Mouse (Mus musculus): ENCODE measurements around the gene Tmem121b. TPM values are rescaled to one million over a fixed set of nuclear protein-coding genes. Genes with fewer than 3 reads are reported as not detected.
A peak's percentile ranks its signal among the peaks of the same experiment; 100 is the strongest.

Gene Tmem121b
- 0.65 and 0.71 TPM in 2 replicates for polyA plus RNA-seq (2016; fragmentation: Nextera tagmentation; extraction: Ambion mirVana)

- peak; percentile 82 for ATAC-seq (ENCODE audit: insufficient number of reproducible peaks, insufficient read depth, low FRiP score, low TSS enrichment)
- Histone ChIP-seq H3K27ac (no peak within 1 kb of the TSS; the same call in 1 of the 2 replicates), H3K9ac (peak within 1 kb of the TSS; percentile 58), H3K4me2 (replicated peaks) (peak within 1 kb of the TSS; percentile 79), H3K9me3 (no peaks in the 10 kb centered on the region), H3K36me3 (no peaks in the 10 kb centered on the region), H3K27me3 (peaks cover 42% of the 10 kb centered on the region), H3K4me1 (peaks cover 14% of the 10 kb centered on the region), H3K4me3 (peak within 1 kb of the TSS; percentile 62)
- WGBS, result under 1% methylated on average over 41 of the region's 84 CpGs
These were observed at the start of gene Tmem121b for GRCm38 (mm10) chr6:120493374-120494181. Gene Tmem121b (minus strand): TSS chr6:120493807.

- WGBS, result 8% methylated on average over 1 of the region's 1 CpGs
- Histone ChIP-seq H3K9ac (no peak overlapping the region), H3K4me2 (replicated peaks) (no peak overlapping the region), H3K36me3 (no peaks in the 10 kb centered on the region), H3K4me1 (peaks cover 3% of the 10 kb centered on the region; the same call in 1 of the 2 replicates), H3K4me3 (no peak overlapping the region), H3K27me3 (no peaks in the 10 kb centered on the region), H3K27ac (no peak overlapping the region), H3K9me3 (no peaks in the 10 kb centered on the region)
- no peak for ATAC-seq (ENCODE audit: insufficient number of reproducible peaks, insufficient read depth, low FRiP score, low TSS enrichment)
These were observed 48.5 kb upstream of the Tmem121b start for GRCm38 (mm10) chr6:120542061-120542460.

DNA sequence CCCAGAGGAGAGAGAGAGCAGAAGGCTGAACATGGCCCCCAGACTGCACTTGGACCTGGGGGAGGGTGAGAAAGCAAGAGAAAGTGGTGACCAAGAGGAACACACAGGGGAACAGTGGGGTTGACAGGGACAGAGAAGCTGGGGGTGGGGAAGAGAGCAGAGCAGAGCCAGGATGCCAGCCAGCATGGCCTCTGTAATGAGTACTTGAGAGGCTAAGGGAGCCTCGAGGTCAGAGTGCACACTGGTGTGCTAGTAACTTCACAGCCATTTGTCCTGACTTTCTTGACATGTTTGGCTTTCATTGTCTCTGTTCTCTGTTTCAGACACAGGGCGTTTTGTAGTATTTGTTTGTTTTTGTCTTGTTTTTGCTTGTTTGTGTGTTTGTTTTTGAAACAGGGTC is 47.8 kb upstream of the Tmem121b start:
- Histone ChIP-seq H3K4me3 (no peak overlapping the region), H3K9me3 (no peaks in the 10 kb centered on the region), H3K9ac (no peak overlapping the region), H3K4me1 (peaks cover 3% of the 10 kb centered on the region; the same call in 1 of the 2 replicates), H3K27me3 (no peaks in the 10 kb centered on the region), H3K27ac (no peak overlapping the region), H3K4me2 (replicated peaks) (no peak overlapping the region), H3K36me3 (no peaks in the 10 kb centered on the region)
- WGBS, result 27% methylated on average over 2 of the region's 2 CpGs
- no peak for ATAC-seq (ENCODE audit: insufficient number of reproducible peaks, insufficient read depth, low FRiP score, low TSS enrichment)

GRCm38 (mm10) chr6:120539781-120540231 is 46.2 kb upstream of the Tmem121b start:
- no peaks in the 10 kb centered on the region for H3K9me3 ChIP-seq
- H3K4me2 ChIP-seq (replicated peaks), result no peak overlapping the region; the same call in 1 of the 2 replicates
- H3K27me3 ChIP-seq, result no peaks in the 10 kb centered on the region
- ATAC-seq (ENCODE audit: insufficient number of reproducible peaks, insufficient read depth, low FRiP score, low TSS enrichment), result no peak
- H3K4me1 ChIP-seq, result peaks cover 3% of the 10 kb centered on the region; the same call in 1 of the 2 replicates
- no peaks in the 10 kb centered on the region for H3K36me3 ChIP-seq
- H3K27ac ChIP-seq, result no peak overlapping the region
- H3K9ac ChIP-seq, result no peak overlapping the region
- WGBS, result 29% methylated on average over 10 of the region's 10 CpGs
- no peak overlapping the region for H3K4me3 ChIP-seq

DNA sequence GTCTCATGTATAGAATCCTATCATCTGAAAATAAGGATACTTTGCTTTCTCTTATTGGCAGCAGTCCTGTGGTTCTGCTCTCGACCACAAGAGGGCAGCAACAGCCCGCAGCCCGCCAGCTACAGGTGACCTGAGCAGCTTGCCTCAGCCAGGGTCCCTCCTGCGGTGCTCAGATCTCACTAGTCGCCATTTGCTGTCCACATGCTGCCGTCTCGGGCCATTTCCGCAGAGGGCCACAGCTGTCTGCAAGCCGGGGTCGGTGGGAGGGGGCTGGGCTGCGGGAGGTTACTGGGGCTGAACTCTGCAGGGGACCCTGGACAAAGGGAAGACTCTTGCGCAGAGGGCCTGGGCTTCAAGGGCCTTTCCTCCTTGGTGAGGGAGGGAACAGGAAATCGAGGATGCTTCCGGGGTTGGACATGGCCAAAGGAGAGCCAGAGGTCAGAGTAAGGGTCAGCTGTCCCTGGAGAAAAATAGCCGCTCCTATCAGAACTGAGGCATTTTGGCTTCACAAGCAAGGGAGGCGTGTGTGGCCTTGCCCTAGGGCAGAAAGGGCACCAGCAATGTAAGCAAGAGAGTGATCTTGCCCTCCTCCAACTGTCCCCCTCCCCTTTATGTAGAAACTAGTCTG is 45.6 kb upstream of the Tmem121b start:
- Histone ChIP-seq H3K4me2 (replicated peaks) (peak overlapping the region; percentile 53), H3K36me3 (no peaks in the 10 kb centered on the region), H3K4me1 (peaks cover 3% of the 10 kb centered on the region; the same call in 1 of the 2 replicates), H3K9ac (peak overlapping the region; percentile 44), H3K27ac (no peak overlapping the region), H3K27me3 (no peaks in the 10 kb centered on the region), H3K4me3 (peak overlapping the region; percentile 28), H3K9me3 (no peaks in the 10 kb centered on the region)
- ATAC-seq (ENCODE audit: insufficient number of reproducible peaks, insufficient read depth, low FRiP score, low TSS enrichment), result peak; percentile 91
- WGBS, result 2% methylated on average over 16 of the region's 16 CpGs

DNA sequence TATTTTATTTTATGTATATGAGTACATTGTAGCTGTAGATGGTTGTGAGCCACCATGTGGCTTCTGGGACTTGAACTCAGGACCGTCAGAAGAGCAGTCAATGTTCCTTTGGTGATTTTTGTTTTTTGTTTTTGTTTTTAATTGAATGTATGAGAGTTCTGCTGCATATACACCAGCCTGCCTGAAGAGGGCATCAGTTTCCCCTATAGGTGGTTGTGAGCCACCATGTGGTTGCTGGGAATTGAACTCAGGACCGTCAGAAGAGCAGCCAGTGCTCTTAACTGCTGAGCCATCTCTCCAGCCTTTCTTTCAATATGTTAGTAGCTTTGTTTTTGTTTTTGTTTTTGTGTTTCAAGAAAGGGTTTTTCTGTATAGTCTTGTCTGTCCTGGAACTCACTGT is 42.7 kb upstream of the Tmem121b start:
- H3K9me3 ChIP-seq, result no peaks in the 10 kb centered on the region
- 67% methylated on average over 2 of the region's 2 CpGs for WGBS
- no peak overlapping the region for H3K4me2 ChIP-seq (replicated peaks)
- ATAC-seq (ENCODE audit: insufficient number of reproducible peaks, insufficient read depth, low FRiP score, low TSS enrichment), result no peak
- H3K27ac ChIP-seq, result no peak overlapping the region
- no peaks in the 10 kb centered on the region for H3K36me3 ChIP-seq
- H3K4me3 ChIP-seq, result no peak overlapping the region
- no peak overlapping the region for H3K9ac ChIP-seq
- no peaks in the 10 kb centered on the region for H3K27me3 ChIP-seq
- peaks cover 3% of the 10 kb centered on the region; the same call in 1 of the 2 replicates for H3K4me1 ChIP-seq

DNA sequence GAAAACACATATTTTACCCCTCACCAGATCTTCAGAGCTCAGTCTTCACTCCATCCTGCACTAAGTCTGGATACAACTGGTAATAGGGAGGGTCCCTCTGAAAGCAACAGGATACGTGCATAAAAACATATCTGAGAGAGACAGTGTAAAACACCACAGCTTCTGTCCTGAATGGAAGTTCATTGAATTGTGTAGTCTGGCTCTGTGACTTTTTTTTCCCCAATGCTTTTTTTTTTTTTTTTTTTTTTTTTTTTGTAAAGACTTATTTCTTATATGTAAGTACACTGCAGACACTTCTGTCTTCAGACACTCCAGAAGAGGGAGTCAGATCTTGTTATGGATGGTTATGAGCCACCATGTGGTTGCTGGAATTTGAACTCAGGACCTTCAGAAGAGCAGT is 39.0 kb upstream of the Tmem121b start:
- Histone ChIP-seq H3K36me3 (0 out of 2 replicates have a peak, but pooled peaks cover 4% of the 10 kb centered on the region), H3K27me3 (no peaks in the 10 kb centered on the region), H3K4me2 (replicated peaks) (no peak overlapping the region), H3K4me3 (no peak overlapping the region), H3K4me1 (peaks cover 13% of the 10 kb centered on the region), H3K9ac (no peak overlapping the region), H3K9me3 (no peaks in the 10 kb centered on the region), H3K27ac (no peak overlapping the region)
- 82% methylated on average over 1 of the region's 1 CpGs for WGBS
- no peak for ATAC-seq (ENCODE audit: insufficient number of reproducible peaks, insufficient read depth, low FRiP score, low TSS enrichment)

GRCm38 (mm10) chr6:120531020-120531965 is 37.7 kb upstream of the Tmem121b start, which contains the start of gene Hdhd5:
Gene Hdhd5 (minus strand): TSS chr6:120531319.
- H3K36me3 ChIP-seq, result 0 out of 2 replicates have a peak, but pooled peaks cover 4% of the 10 kb centered on the region
- H3K27ac ChIP-seq, result no peak within 1 kb of the TSS
- H3K9me3 ChIP-seq, result no peaks in the 10 kb centered on the region
- H3K4me2 ChIP-seq (replicated peaks), result peak within 1 kb of the TSS; percentile 78
- WGBS, result 1% methylated on average over 74 of the region's 75 CpGs
- no peaks in the 10 kb centered on the region for H3K27me3 ChIP-seq
- H3K9ac ChIP-seq, result peak within 1 kb of the TSS; percentile 81
- peak; percentile 96 for ATAC-seq (ENCODE audit: insufficient number of reproducible peaks, insufficient read depth, low FRiP score, low TSS enrichment)
- H3K4me1 ChIP-seq, result peaks cover 13% of the 10 kb centered on the region
- peak within 1 kb of the TSS; percentile 70 for H3K4me3 ChIP-seq

DNA sequence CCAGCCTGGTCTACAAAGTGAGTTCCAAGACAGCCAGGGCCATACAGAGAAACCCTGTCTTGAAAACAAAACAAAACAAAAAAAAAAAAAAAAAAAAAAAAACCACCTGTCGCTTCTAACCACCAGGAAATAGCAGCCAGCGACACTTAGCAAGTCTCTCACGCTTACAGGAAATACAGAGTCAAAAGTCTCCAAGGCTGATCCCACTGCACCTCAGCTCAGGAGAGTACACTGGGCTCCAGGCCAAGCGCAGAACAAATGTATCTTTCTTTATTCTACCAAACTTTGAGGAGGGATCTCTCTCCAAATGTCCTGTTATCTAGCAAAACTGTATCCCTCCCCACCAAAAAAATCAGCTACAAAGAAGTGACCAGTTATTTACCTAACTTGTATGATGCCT is 35.5 kb upstream of the Tmem121b start:
- WGBS, result 75% methylated on average over 4 of the region's 4 CpGs
- no peaks in the 10 kb centered on the region for H3K27me3 ChIP-seq
- no peaks in the 10 kb centered on the region for H3K9me3 ChIP-seq
- peaks cover 13% of the 10 kb centered on the region for H3K4me1 ChIP-seq
- H3K4me3 ChIP-seq, result no peak overlapping the region
- H3K36me3 ChIP-seq, result 0 out of 2 replicates have a peak, but pooled peaks cover 4% of the 10 kb centered on the region
- no peak for ATAC-seq (ENCODE audit: insufficient number of reproducible peaks, insufficient read depth, low FRiP score, low TSS enrichment)
- H3K9ac ChIP-seq, result no peak overlapping the region
- H3K27ac ChIP-seq, result no peak overlapping the region
- no peak overlapping the region for H3K4me2 ChIP-seq (replicated peaks)

DNA sequence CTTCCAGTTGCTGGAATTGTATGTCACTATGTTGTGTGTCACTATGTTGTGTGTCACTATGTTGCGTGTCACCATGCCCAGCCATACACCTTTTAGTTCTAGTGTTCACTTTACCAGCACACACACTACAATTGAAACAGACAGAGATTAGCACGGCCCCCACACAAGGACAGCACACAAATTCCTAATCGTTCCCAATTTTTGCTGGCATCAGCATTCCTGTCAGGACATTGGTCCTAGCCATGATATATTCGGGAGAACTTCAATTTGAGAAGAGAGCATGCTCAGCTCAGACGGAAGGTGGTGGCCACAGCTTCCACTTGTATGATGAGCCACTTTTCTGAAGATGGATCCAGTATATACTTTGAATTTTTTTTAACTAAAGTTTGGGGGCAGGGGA is 31.2 kb upstream of the Tmem121b start:
- no peaks in the 10 kb centered on the region for H3K27me3 ChIP-seq
- H3K27ac ChIP-seq, result no peak overlapping the region
- no peak for ATAC-seq (ENCODE audit: insufficient number of reproducible peaks, insufficient read depth, low FRiP score, low TSS enrichment)
- no peaks in the 10 kb centered on the region for H3K9me3 ChIP-seq
- H3K4me1 ChIP-seq, result peaks cover 8% of the 10 kb centered on the region
- 85% methylated on average over 5 of the region's 5 CpGs for WGBS
- no peak overlapping the region for H3K4me3 ChIP-seq
- peaks cover 38% of the 10 kb centered on the region for H3K36me3 ChIP-seq
- no peak overlapping the region for H3K4me2 ChIP-seq (replicated peaks)
- H3K9ac ChIP-seq, result no peak overlapping the region

DNA sequence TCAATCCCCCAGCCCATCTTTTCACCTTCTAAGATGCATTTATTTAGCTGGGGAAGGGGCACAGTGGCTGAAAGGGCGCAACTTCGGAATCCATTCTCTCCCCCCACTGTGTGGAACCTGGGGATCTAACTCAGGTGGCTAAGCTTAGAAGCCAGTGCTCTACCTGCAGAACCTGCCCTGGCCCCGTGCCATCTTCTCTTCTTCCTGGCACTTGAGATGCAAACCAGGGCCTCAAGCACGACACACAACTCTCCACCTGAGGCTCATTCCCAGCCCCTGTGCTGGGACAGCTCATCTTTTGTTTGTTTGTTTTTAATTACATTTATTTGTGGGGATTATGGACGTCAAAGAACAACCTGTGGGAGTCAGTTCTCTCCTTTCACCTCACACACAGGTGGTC is 26.0 kb upstream of the Tmem121b start:
- Histone ChIP-seq H3K36me3 (peaks cover 59% of the 10 kb centered on the region), H3K4me2 (replicated peaks) (no peak overlapping the region), H3K9me3 (no peaks in the 10 kb centered on the region), H3K4me3 (no peak overlapping the region), H3K4me1 (no peaks in the 10 kb centered on the region), H3K9ac (no peak overlapping the region), H3K27me3 (no peaks in the 10 kb centered on the region), H3K27ac (no peak overlapping the region)
- 82% methylated on average over 5 of the region's 5 CpGs for WGBS
- ATAC-seq (ENCODE audit: insufficient number of reproducible peaks, insufficient read depth, low FRiP score, low TSS enrichment), result no peak

Data from embryonic facial prominence, embryonic 12.5 days (tissue).